Mouse (Mus musculus): ENCODE results near the gene Slc16a7. TPM values are rescaled to one million over a fixed set of nuclear protein-coding genes. Genes with fewer than 3 reads are reported as not detected.

Gene Slc16a7
- polyA plus RNA-seq, 1 experiment from 2014 or later, result 5.7 TPM

GRCm38 (mm10) chr10:125370037-125370610 lies 19.1 kb downstream of the Slc16a7 start:
- Histone ChIP-seq H3K36me3 (ENCODE audit: control insufficient read depth, insufficient read depth, low read length) (no peaks in the 10 kb centered on the region), H3K4me1 (ENCODE audit: control insufficient read depth, insufficient read depth, low read length) (no peaks in the 10 kb centered on the region), H3K27ac (ENCODE audit: low read depth, low read length) (no peak overlapping the region), H3K9me3 (ENCODE audit: control insufficient read depth, low read length) (no peaks in the 10 kb centered on the region), H3K9ac (ENCODE audit: low read length) (no peak overlapping the region), H3K4me3 (ENCODE audit: low read depth, low read length) (no peak overlapping the region), H3K4me2 (ENCODE audit: low read depth) (no peak overlapping the region), H3K27me3 (ENCODE audit: control insufficient read depth, insufficient read depth, low read length) (no peaks in the 10 kb centered on the region)
- no peak for ATAC-seq (ENCODE audit: insufficient read depth, low FRiP score, low TSS enrichment)
- WGBS, result 85% methylated on average over 8 of the region's 8 CpGs
- DNase-seq (ENCODE audit: low spot score), result no peak

- Histone ChIP-seq H3K9ac (ENCODE audit: low read length) (no peak overlapping the region), H3K4me3 (ENCODE audit: low read depth, low read length) (no peak overlapping the region), H3K9me3 (ENCODE audit: control insufficient read depth, low read length) (no peaks in the 10 kb centered on the region), H3K27me3 (ENCODE audit: control insufficient read depth, insufficient read depth, low read length) (no peaks in the 10 kb centered on the region), H3K4me1 (ENCODE audit: control insufficient read depth, insufficient read depth, low read length) (no peaks in the 10 kb centered on the region), H3K4me2 (ENCODE audit: low read depth) (no peak overlapping the region), H3K36me3 (ENCODE audit: control insufficient read depth, insufficient read depth, low read length) (no peaks in the 10 kb centered on the region), H3K27ac (ENCODE audit: low read depth, low read length) (no peak overlapping the region)
- ATAC-seq (ENCODE audit: insufficient read depth, low FRiP score, low TSS enrichment) (no peak), DNase-seq (ENCODE audit: low spot score) (no peak)
- 89% methylated on average over 7 of the region's 7 CpGs for WGBS
Measured at GRCm38 (mm10) chr10:125358479-125358878, 30.8 kb downstream of the Slc16a7 start.

- no peak overlapping the region for H3K9ac ChIP-seq (ENCODE audit: low read length)
- DNase-seq (ENCODE audit: low spot score) (no peak), ATAC-seq (ENCODE audit: insufficient read depth, low FRiP score, low TSS enrichment) (no peak)
- WGBS, result 89% methylated on average over 7 of the region's 7 CpGs
- no peak overlapping the region for H3K4me2 ChIP-seq (ENCODE audit: low read depth)
- no peaks in the 10 kb centered on the region for H3K9me3 ChIP-seq (ENCODE audit: control insufficient read depth, low read length)
- no peaks in the 10 kb centered on the region for H3K27me3 ChIP-seq (ENCODE audit: control insufficient read depth, insufficient read depth, low read length)
- no peak overlapping the region for H3K4me3 ChIP-seq (ENCODE audit: low read depth, low read length)
- H3K4me1 ChIP-seq (ENCODE audit: control insufficient read depth, insufficient read depth, low read length), result no peaks in the 10 kb centered on the region
- no peak overlapping the region for H3K27ac ChIP-seq (ENCODE audit: low read depth, low read length)
- no peaks in the 10 kb centered on the region for H3K36me3 ChIP-seq (ENCODE audit: control insufficient read depth, insufficient read depth, low read length)
Measured at GRCm38 (mm10) chr10:125352805-125353204, 36.5 kb downstream of the Slc16a7 start.

GRCm38 (mm10) chr10:125348171-125348570 lies 41.1 kb downstream of the Slc16a7 start:
- H3K9me3 ChIP-seq (ENCODE audit: control insufficient read depth, low read length), result no peaks in the 10 kb centered on the region
- H3K4me3 ChIP-seq (ENCODE audit: low read depth, low read length), result no peak overlapping the region
- no peak overlapping the region for H3K4me2 ChIP-seq (ENCODE audit: low read depth)
- H3K27me3 ChIP-seq (ENCODE audit: control insufficient read depth, insufficient read depth, low read length), result no peaks in the 10 kb centered on the region
- DNase-seq (ENCODE audit: low spot score) (no peak), ATAC-seq (ENCODE audit: insufficient read depth, low FRiP score, low TSS enrichment) (no peak)
- WGBS, result 81% methylated on average over 3 of the region's 3 CpGs
- H3K4me1 ChIP-seq (ENCODE audit: control insufficient read depth, insufficient read depth, low read length), result no peaks in the 10 kb centered on the region
- H3K9ac ChIP-seq (ENCODE audit: low read length), result no peak overlapping the region
- no peak overlapping the region for H3K27ac ChIP-seq (ENCODE audit: low read depth, low read length)
- H3K36me3 ChIP-seq (ENCODE audit: control insufficient read depth, insufficient read depth, low read length), result no peaks in the 10 kb centered on the region

- no peak overlapping the region for H3K4me3 ChIP-seq (ENCODE audit: low read depth, low read length)
- H3K4me2 ChIP-seq (ENCODE audit: low read depth), result no peak overlapping the region
- no peak overlapping the region for H3K9ac ChIP-seq (ENCODE audit: low read length)
- H3K36me3 ChIP-seq (ENCODE audit: control insufficient read depth, insufficient read depth, low read length), result no peaks in the 10 kb centered on the region
- no peaks in the 10 kb centered on the region for H3K9me3 ChIP-seq (ENCODE audit: control insufficient read depth, low read length)
- ATAC-seq (ENCODE audit: insufficient read depth, low FRiP score, low TSS enrichment) (no peak), DNase-seq (ENCODE audit: low spot score) (no peak)
- WGBS, result 93% methylated on average over 6 of the region's 6 CpGs
- H3K27ac ChIP-seq (ENCODE audit: low read depth, low read length), result no peak overlapping the region
- H3K27me3 ChIP-seq (ENCODE audit: control insufficient read depth, insufficient read depth, low read length), result no peaks in the 10 kb centered on the region
- H3K4me1 ChIP-seq (ENCODE audit: control insufficient read depth, insufficient read depth, low read length), result no peaks in the 10 kb centered on the region
Measured at GRCm38 (mm10) chr10:125347149-125347548, 42.1 kb downstream of the Slc16a7 start.

GRCm38 (mm10) chr10:125346364-125346763 lies 42.9 kb downstream of the Slc16a7 start:
- H3K9ac ChIP-seq (ENCODE audit: low read length), result no peak overlapping the region
- WGBS, result 80% methylated on average over 4 of the region's 4 CpGs
- no peaks in the 10 kb centered on the region for H3K27me3 ChIP-seq (ENCODE audit: control insufficient read depth, insufficient read depth, low read length)
- no peaks in the 10 kb centered on the region for H3K9me3 ChIP-seq (ENCODE audit: control insufficient read depth, low read length)
- no peak overlapping the region for H3K4me2 ChIP-seq (ENCODE audit: low read depth)
- DNase-seq (ENCODE audit: low spot score), result no peak
- no peak overlapping the region for H3K4me3 ChIP-seq (ENCODE audit: low read depth, low read length)
- H3K27ac ChIP-seq (ENCODE audit: low read depth, low read length), result no peak overlapping the region
- no peaks in the 10 kb centered on the region for H3K36me3 ChIP-seq (ENCODE audit: control insufficient read depth, insufficient read depth, low read length)
- no peak for ATAC-seq (ENCODE audit: insufficient read depth, low FRiP score, low TSS enrichment)
- H3K4me1 ChIP-seq (ENCODE audit: control insufficient read depth, insufficient read depth, low read length), result no peaks in the 10 kb centered on the region

GRCm38 (mm10) chr10:125345583-125345982 lies 43.7 kb downstream of the Slc16a7 start:
- Histone ChIP-seq H3K27me3 (ENCODE audit: control insufficient read depth, insufficient read depth, low read length) (no peaks in the 10 kb centered on the region), H3K4me3 (ENCODE audit: low read depth, low read length) (no peak overlapping the region), H3K27ac (ENCODE audit: low read depth, low read length) (no peak overlapping the region), H3K9ac (ENCODE audit: low read length) (no peak overlapping the region), H3K36me3 (ENCODE audit: control insufficient read depth, insufficient read depth, low read length) (no peaks in the 10 kb centered on the region), H3K9me3 (ENCODE audit: control insufficient read depth, low read length) (no peaks in the 10 kb centered on the region), H3K4me1 (ENCODE audit: control insufficient read depth, insufficient read depth, low read length) (no peaks in the 10 kb centered on the region), H3K4me2 (ENCODE audit: low read depth) (no peak overlapping the region)
- ATAC-seq (ENCODE audit: insufficient read depth, low FRiP score, low TSS enrichment) (no peak), DNase-seq (ENCODE audit: low spot score) (no peak)
- WGBS, result 85% methylated on average over 1 of the region's 1 CpGs

GRCm38 (mm10) chr10:125342204-125342603 lies 47.1 kb downstream of the Slc16a7 start:
- Histone ChIP-seq H3K27ac (ENCODE audit: low read depth, low read length) (no peak overlapping the region), H3K36me3 (ENCODE audit: control insufficient read depth, insufficient read depth, low read length) (no peaks in the 10 kb centered on the region), H3K9ac (ENCODE audit: low read length) (no peak overlapping the region), H3K4me1 (ENCODE audit: control insufficient read depth, insufficient read depth, low read length) (no peaks in the 10 kb centered on the region), H3K4me3 (ENCODE audit: low read depth, low read length) (no peak overlapping the region), H3K4me2 (ENCODE audit: low read depth) (no peak overlapping the region), H3K27me3 (ENCODE audit: control insufficient read depth, insufficient read depth, low read length) (no peaks in the 10 kb centered on the region), H3K9me3 (ENCODE audit: control insufficient read depth, low read length) (no peaks in the 10 kb centered on the region)
- ATAC-seq (ENCODE audit: insufficient read depth, low FRiP score, low TSS enrichment) (no peak), DNase-seq (ENCODE audit: low spot score) (no peak)
- WGBS, result 70% methylated on average over 7 of the region's 7 CpGs

GRCm38 (mm10) chr10:125333799-125334198 lies 55.5 kb downstream of the Slc16a7 start:
- WGBS, result 90% methylated on average over 5 of the region's 5 CpGs
- ATAC-seq (ENCODE audit: insufficient read depth, low FRiP score, low TSS enrichment), result no peak

More at GRCm38 (mm10) chr10:125333799-125334198, 55.5 kb downstream of the Slc16a7 start:
- no peak overlapping the region for H3K4me2 ChIP-seq (ENCODE audit: low read depth)
- H3K27me3 ChIP-seq (ENCODE audit: control insufficient read depth, insufficient read depth, low read length), result no peaks in the 10 kb centered on the region
- no peaks in the 10 kb centered on the region for H3K36me3 ChIP-seq (ENCODE audit: control insufficient read depth, insufficient read depth, low read length)
- H3K27ac ChIP-seq (ENCODE audit: low read depth, low read length), result no peak overlapping the region
- no peaks in the 10 kb centered on the region for H3K9me3 ChIP-seq (ENCODE audit: control insufficient read depth, low read length)
- no peak overlapping the region for H3K9ac ChIP-seq (ENCODE audit: low read length)
- no peak overlapping the region for H3K4me3 ChIP-seq (ENCODE audit: low read depth, low read length)
- DNase-seq (ENCODE audit: low spot score), result no peak
- no peaks in the 10 kb centered on the region; the same call in 1 of the 2 replicates for H3K4me1 ChIP-seq (ENCODE audit: control insufficient read depth, insufficient read depth, low read length)
